Mouse (Mus musculus) bone marrow, adult 2 months (tissue): ENCODE results near the gene Bcat2. TPM values are rescaled to one million over a fixed set of nuclear protein-coding genes. Genes with fewer than 3 reads are reported as not detected.

ENCODE experiments used
- H3K27ac ChIP-seq: fragments of 200-500 bp; 2 replicates; pipeline ENCODE4 v1.5.1; 2012; ENCODE audit warnings: low read depth, mild to moderate bottlenecking, control low read depth, inconsistent platforms, low read length; ENCODE audit not compliant: control insufficient read depth, poor library complexity, insufficient read depth
- H3K4me1 ChIP-seq: fragments of 200-500 bp; 2 replicates; pipeline ENCODE4 v1.6.1; 2011; ENCODE audit warnings: low read length; ENCODE audit not compliant: control insufficient read depth, insufficient read depth
- H3K4me3 ChIP-seq: fragments of 200-500 bp; replicated peaks from 2 replicates; pipeline ENCODE3; 2011; ENCODE audit warnings: mild to moderate bottlenecking, low read depth, low read length, control low read depth; ENCODE audit not compliant: control insufficient read depth
- CTCF ChIP-seq: fragments of 200-500 bp; IDR thresholded peaks from 2 replicates; pipeline ENCODE4 v1.5.1; 2011; ENCODE audit warnings: low read length, control low read depth; ENCODE audit not compliant: control insufficient read depth, insufficient read depth
- POLR2A ChIP-seq: fragments of 200-500 bp; IDR thresholded peaks from 2 replicates; pipeline ENCODE4 v1.6.1; 2011; ENCODE audit warnings: low read depth, mild to moderate bottlenecking, control low read depth, low read length, borderline replicate concordance; ENCODE audit not compliant: control insufficient read depth
- WGBS: fragments of 180-500 bp; shearing (Covaris S2); methylation state at CpG from one replicate; pipeline ENCODE4 v1.1.7; 2018; 5-methylcytosine and 5-hydroxymethylcytosine counted together
- polyA plus RNA-seq: library from polyadenylated mRNA; stranded (reverse); fragments of >200 nt; gene quantifications from 2 replicates; pipeline ENCODE4 v1.2.4, GENCODE M21; 2011; ENCODE audit warnings: low replicate concordance; ENCODE audit not compliant: missing spikeins, insufficient read depth, insufficient read length

The Bcat2 gene
- polyA plus RNA-seq, 1 experiment, result 58.4 TPM

GRCm38 (mm10) chr7:45619592-45619991, 49.6 kb downstream of the Bcat2 start:
- no peak overlapping the region for H3K27ac ChIP-seq
- no peaks in the 10 kb centered on the region for H3K4me1 ChIP-seq
- 86% methylated on average over 5 of the region's 5 CpGs for WGBS
- TF ChIP-seq CTCF, result no peak
- no peak for TF ChIP-seq POLR2A
- no peak overlapping the region for H3K4me3 ChIP-seq

- Histone ChIP-seq H3K4me3 (no peak within 1 kb of the TSS), H3K4me1 (no peaks in the 10 kb centered on the region)
- 43% methylated on average over 9 of the region's 9 CpGs for WGBS
Observed at GRCm38 (mm10) chr7:45621443-45621842, 51.5 kb downstream of the Bcat2 start, which contains the start of gene Izumo1. Gene Izumo1, plus strand, starts transcription at chr7:45621811.

GRCm38 (mm10) chr7:45623507-45623906, 53.6 kb downstream of the Bcat2 start:
- Histone ChIP-seq H3K27ac (no peak overlapping the region), H3K4me3 (no peak overlapping the region), H3K4me1 (no peaks in the 10 kb centered on the region)
- 89% methylated on average over 11 of the region's 11 CpGs for WGBS
- TF ChIP-seq CTCF (no peak), POLR2A (no peak)

More at GRCm38 (mm10) chr7:45621443-45621842, 51.5 kb downstream of the Bcat2 start, which contains the start of gene Izumo1:
- TF ChIP-seq CTCF (no peak), POLR2A (no peak)
- H3K27ac ChIP-seq, result no peak within 1 kb of the TSS

GRCm38 (mm10) chr7:45624718-45625117, 54.8 kb downstream of the Bcat2 start:
- no peaks in the 10 kb centered on the region for H3K4me1 ChIP-seq
- H3K27ac ChIP-seq, result no peak overlapping the region
- no peak overlapping the region for H3K4me3 ChIP-seq
- TF ChIP-seq POLR2A, result no peak
- no peak for TF ChIP-seq CTCF
- WGBS, result 86% methylated on average over 3 of the region's 3 CpGs

- Histone ChIP-seq H3K27ac (no peak overlapping the region), H3K4me1 (no peaks in the 10 kb centered on the region), H3K4me3 (no peak overlapping the region)
- no peak for TF ChIP-seq POLR2A
- no peak for TF ChIP-seq CTCF
- WGBS, result 74% methylated on average over 8 of the region's 8 CpGs
Observed at GRCm38 (mm10) chr7:45625481-45625880, 55.5 kb downstream of the Bcat2 start.

GRCm38 (mm10) chr7:45626571-45627076, 56.7 kb downstream of the Bcat2 start:
- 84% methylated on average over 7 of the region's 7 CpGs for WGBS
- Histone ChIP-seq H3K27ac (no peak overlapping the region), H3K4me1 (no peaks in the 10 kb centered on the region), H3K4me3 (no peak overlapping the region)
- TF ChIP-seq CTCF, result no peak
- TF ChIP-seq POLR2A, result no peak

GRCm38 (mm10) chr7:45627261-45627660, 57.3 kb downstream of the Bcat2 start, which contains the start of gene Rasip1:
Gene Rasip1, plus strand, starts transcription at chr7:45627488.
- no peaks in the 10 kb centered on the region for H3K4me1 ChIP-seq
- WGBS, result 60% methylated on average over 9 of the region's 9 CpGs
- no peak within 1 kb of the TSS for H3K4me3 ChIP-seq
- TF ChIP-seq POLR2A (no peak), CTCF (no peak)
- H3K27ac ChIP-seq, result peak within 1 kb of the TSS; percentile 24; the same call in 1 of the 2 replicates

- no peaks in the 10 kb centered on the region for H3K4me1 ChIP-seq
- peak overlapping the region; percentile 64 for H3K4me3 ChIP-seq
- peak; percentile 90 for TF ChIP-seq CTCF
- TF ChIP-seq POLR2A, result peak; percentile 51; the same call in 1 of the 2 replicates
- peak overlapping the region; percentile 24; the same call in 1 of the 2 replicates for H3K27ac ChIP-seq
- 2% methylated on average over 105 of the region's 105 CpGs for WGBS
Observed at GRCm38 (mm10) chr7:45628364-45629294, 58.7 kb downstream of the Bcat2 start.
